Mouse (Mus musculus) heart, embryonic 16.5 days (tissue): ENCODE measurements around the gene Cacfd1. TPM values are rescaled to one million over a fixed set of nuclear protein-coding genes. Genes with fewer than 3 reads are reported as not detected.
A peak's percentile ranks its signal among the peaks of the same experiment; 100 is the strongest.

Source experiments
- ATAC-seq: fragments of 200-750 bp; cut with Nextera tagmentation; replicated peaks from 2 replicates; pipeline ENCODE4 v1.8.0; 2017; ENCODE audit warnings: moderate number of reproducible peaks; ENCODE audit not compliant: insufficient read depth, low FRiP score; ENCODE audit errors: extremely low read depth
- H3K27ac ChIP-seq: fragments of 300-500 bp; sonication (generic); 2 replicates; pipeline ENCODE4 v1.5.1; 2014; ENCODE audit warnings: mild to moderate bottlenecking, low read length, control low read depth, moderate library complexity
- H3K27me3 ChIP-seq: fragments of 300-500 bp; sonication (generic); 2 replicates; pipeline ENCODE4 v1.6.1; 2014; ENCODE audit warnings: low read length, mixed read lengths; ENCODE audit not compliant: control insufficient read depth, insufficient read depth
- H3K36me3 ChIP-seq: fragments of 300-500 bp; sonication (generic); 2 replicates; pipeline ENCODE4 v1.6.1; 2014; ENCODE audit not compliant: control insufficient read depth, insufficient read depth
- H3K4me1 ChIP-seq: fragments of 300-500 bp; sonication (generic); 2 replicates; pipeline ENCODE4 v1.6.1; 2014; ENCODE audit warnings: low read length, mixed read lengths; ENCODE audit not compliant: control insufficient read depth, insufficient read depth
- H3K4me2 ChIP-seq: fragments of 300-500 bp; sonication (generic); 2 replicates; pipeline ENCODE4 v1.6.1; 2014; ENCODE audit warnings: low read depth, mild to moderate bottlenecking, control low read depth, low read length
- H3K4me3 ChIP-seq: fragments of 300-500 bp; sonication (generic); 2 replicates; pipeline ENCODE4 v1.5.1; 2014; ENCODE audit warnings: mild to moderate bottlenecking, control low read depth, low read length
- H3K9ac ChIP-seq: fragments of 300-500 bp; sonication (generic); 2 replicates; pipeline ENCODE4 v1.6.1; 2014; ENCODE audit warnings: low read length, control low read depth
- H3K9me3 ChIP-seq: fragments of 300-500 bp; sonication (generic); replicated peaks from 2 replicates; pipeline ENCODE4 v1.6.1; 2016; ENCODE audit warnings: low read length; ENCODE audit not compliant: control insufficient read depth
- WGBS: fragments of 180-500 bp; shearing (Covaris S2); extraction: QIAGEN DNeasy Blood & Tissue Kit; methylation state at CpG from one replicate; pipeline ENCODE4 v1.1.7; 2014; 5-methylcytosine and 5-hydroxymethylcytosine counted together
- polyA plus RNA-seq: library from polyadenylated mRNA; unstranded; fragments of >200 nt; fragmentation: Nextera tagmentation; extraction: Ambion mirVana; gene quantifications from 2 replicates; pipeline ENCODE4 v1.2.1, GENCODE M21; 2015

Gene Cacfd1
- 41.4 and 44.2 TPM in 2 replicates for polyA plus RNA-seq

DNA sequence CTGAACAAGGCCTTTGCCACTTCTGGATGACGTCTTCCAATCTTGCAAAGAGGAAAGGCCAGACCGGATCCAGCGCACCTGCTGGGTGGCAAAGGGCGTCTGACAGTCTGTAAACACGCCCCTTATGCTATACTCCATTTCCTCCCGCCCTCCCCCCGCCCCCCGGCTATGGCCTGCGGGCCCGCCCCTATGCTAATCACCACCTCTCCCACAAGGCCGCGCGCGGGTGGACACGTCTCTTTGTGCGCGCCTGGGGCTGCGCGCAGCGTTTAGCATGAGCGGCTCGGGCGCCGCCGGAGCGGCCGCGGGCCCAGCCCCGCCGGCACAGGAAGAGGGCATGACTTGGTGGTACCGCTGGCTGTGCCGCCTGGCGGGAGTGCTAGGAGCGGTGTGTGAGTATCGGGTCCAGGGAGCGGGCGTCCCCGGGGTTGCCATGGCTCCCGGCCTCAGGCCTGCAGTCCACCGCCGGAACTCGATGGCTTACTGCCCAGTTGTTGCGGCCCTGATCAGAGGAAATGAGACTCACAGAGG is at the start of gene Cacfd1:
Gene Cacfd1, plus strand, starts transcription at position 213 of the 531 bp plus-strand sequence.
- peak within 1 kb of the TSS; percentile 92 for H3K4me3 ChIP-seq
- H3K4me1 ChIP-seq: peaks cover 10% of the 10 kb centered on the region
- H3K9me3 ChIP-seq: no peaks in the 10 kb centered on the region
- H3K27me3 ChIP-seq: peaks cover 2% of the 10 kb centered on the region; the same call in 1 of the 2 replicates
- ATAC-seq: peak; percentile 96
- H3K9ac ChIP-seq: peak within 1 kb of the TSS; percentile 98
- peak within 1 kb of the TSS; percentile 86 for H3K27ac ChIP-seq
- WGBS: 1% methylated on average over 43 of the region's 43 CpGs
- peaks cover 7% of the 10 kb centered on the region for H3K36me3 ChIP-seq
- H3K4me2 ChIP-seq: peak within 1 kb of the TSS; percentile 87

GRCm38 (mm10) chr2:26960756-26961155 is 49.0 kb upstream of the Cacfd1 start:
- no peaks in the 10 kb centered on the region for H3K27me3 ChIP-seq
- ATAC-seq: no peak
- 74% methylated on average over 4 of the region's 4 CpGs for WGBS
- H3K4me3 ChIP-seq: no peak overlapping the region
- no peak overlapping the region for H3K27ac ChIP-seq
- no peak overlapping the region for H3K9ac ChIP-seq
- H3K36me3 ChIP-seq: peaks cover 39% of the 10 kb centered on the region
- peaks cover 17% of the 10 kb centered on the region for H3K4me1 ChIP-seq
- no peak overlapping the region for H3K4me2 ChIP-seq
- no peaks in the 10 kb centered on the region for H3K9me3 ChIP-seq

DNA sequence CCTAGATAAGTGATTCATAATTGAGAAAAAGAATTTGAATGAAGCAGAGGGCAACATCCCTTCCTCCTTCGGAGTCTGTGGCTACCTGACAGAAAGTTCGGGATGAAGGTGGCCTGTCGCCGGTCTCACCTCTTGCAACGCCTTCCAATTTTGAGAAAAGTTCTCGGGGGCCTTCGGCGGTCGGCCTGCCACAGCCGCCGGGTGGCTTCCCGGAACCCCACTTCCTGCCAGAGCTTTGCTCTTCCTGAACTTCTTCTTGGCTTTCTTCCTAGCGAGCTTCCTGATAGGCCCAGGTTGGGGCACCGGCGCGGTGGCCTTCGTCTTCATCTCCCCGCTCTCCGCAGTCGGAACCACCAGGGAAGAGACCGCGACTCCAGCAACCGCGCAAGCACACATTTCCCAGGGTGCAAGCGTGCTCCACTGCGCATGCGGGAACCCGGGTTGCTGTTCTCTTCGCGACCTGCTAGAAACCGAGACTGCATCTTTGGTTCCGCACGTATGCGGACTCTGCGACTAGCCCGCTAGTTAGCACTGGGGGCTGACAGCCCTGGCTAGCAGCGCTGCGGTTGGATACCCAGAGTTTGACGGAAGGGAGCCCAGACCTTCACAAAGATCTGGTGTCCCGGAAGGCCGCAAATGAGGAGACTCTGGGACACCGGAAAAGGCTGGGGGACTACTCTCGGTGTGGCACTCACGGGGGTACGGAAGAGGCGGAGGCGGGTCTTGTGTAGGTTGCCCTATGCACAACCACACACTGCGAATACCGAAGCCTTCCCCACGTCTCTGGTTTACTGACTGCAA is 45.6 kb upstream of the Cacfd1 start, which contains the start of gene Rexo4:
Gene Rexo4, minus strand, starts transcription at position 464 of the 801 bp plus-strand sequence.
- ATAC-seq: peak; percentile 92
- no peaks in the 10 kb centered on the region for H3K27me3 ChIP-seq
- H3K4me1 ChIP-seq: peaks cover 17% of the 10 kb centered on the region
- WGBS: under 1% methylated on average over 50 of the region's 50 CpGs
- peaks cover 13% of the 10 kb centered on the region for H3K36me3 ChIP-seq
- peak within 1 kb of the TSS; percentile 100 for H3K27ac ChIP-seq
- peak within 1 kb of the TSS; percentile 79 for H3K4me2 ChIP-seq
- H3K9ac ChIP-seq: peak within 1 kb of the TSS; percentile 79
- peak within 1 kb of the TSS; percentile 78 for H3K4me3 ChIP-seq
- no peaks in the 10 kb centered on the region for H3K9me3 ChIP-seq

DNA sequence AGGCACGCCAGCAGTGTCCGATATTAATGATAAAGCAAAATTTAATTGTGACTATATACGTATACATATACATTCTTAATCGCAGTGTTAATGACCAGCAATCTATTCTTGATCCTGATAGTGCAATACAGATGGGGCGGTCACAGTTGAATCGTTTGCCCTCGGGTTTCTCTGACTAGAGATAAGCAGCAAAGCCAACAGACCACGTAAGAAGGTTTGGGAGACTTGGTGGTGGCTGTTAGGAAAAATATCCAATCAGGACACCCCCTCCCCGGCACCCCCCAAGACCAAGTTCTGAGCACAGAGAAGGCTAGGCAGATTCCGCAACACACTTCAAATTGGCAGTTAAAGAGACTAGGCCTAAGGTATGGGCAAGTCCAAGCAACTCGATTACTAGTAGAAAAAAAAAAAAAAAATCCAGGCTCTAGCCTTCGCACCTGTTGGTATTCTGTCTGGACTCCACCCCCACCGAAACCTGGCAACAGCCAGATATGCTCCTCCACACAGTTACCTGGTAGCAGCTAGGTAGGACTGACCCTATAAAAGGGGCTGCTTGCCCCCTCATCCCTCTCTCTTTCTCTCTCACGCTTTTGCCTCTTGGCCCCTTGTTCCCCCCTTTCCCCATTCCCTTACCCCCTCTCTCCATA is 44.9 kb upstream of the Cacfd1 start:
- Histone ChIP-seq H3K4me3 (peak overlapping the region; percentile 78), H3K9ac (peak overlapping the region; percentile 79), H3K4me2 (peak overlapping the region; percentile 79), H3K27me3 (no peaks in the 10 kb centered on the region), H3K36me3 (peaks cover 11% of the 10 kb centered on the region), H3K27ac (peak overlapping the region; percentile 100), H3K9me3 (no peaks in the 10 kb centered on the region), H3K4me1 (peaks cover 17% of the 10 kb centered on the region)
- 15% methylated on average over 14 of the region's 14 CpGs for WGBS
- no peak for ATAC-seq

DNA sequence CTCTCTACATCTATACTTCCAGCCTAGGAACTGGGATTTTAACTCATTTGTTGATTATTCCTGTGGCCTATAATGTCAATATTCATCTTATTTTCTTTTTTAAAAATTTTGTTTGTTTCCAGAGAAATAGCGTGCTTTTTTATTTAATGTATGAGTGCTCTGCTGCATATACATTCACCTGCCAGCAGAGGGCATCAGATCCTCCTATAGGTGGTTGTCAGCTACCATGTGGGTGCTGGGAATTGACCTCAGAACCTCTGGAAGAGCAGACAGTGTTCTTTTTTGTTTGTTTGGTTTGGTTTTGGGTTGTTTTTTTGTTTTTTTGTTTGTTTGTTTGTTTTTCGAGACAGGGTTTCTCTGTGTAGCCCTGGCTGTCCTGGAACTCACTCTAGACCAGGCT is 42.5 kb upstream of the Cacfd1 start:
- WGBS: 73% methylated on average over 2 of the region's 2 CpGs
- Histone ChIP-seq H3K4me3 (no peak overlapping the region), H3K4me1 (peaks cover 12% of the 10 kb centered on the region), H3K27ac (no peak overlapping the region), H3K9ac (no peak overlapping the region), H3K27me3 (no peaks in the 10 kb centered on the region), H3K4me2 (no peak overlapping the region), H3K9me3 (no peaks in the 10 kb centered on the region), H3K36me3 (no peaks in the 10 kb centered on the region)
- no peak for ATAC-seq

DNA sequence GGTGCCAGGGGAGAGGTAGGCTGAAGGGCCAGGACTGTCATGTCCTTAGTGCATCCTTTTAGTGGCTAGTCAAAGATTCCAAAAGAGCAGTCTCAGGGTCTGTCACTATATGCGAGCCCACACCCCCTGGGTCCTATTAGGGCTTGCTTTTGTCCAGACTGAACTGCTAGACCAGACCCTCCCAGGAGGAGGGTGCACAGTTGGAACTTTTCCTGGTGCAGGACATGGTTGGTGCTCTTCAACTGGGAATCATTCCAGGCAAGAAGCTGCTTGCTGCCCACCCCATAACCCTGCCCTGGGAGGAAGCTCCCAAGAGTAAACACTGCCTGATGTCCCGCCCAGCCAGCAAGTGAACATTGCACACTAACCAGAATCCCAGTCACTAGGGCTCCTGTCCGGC is 36.6 kb upstream of the Cacfd1 start, which contains the start of gene Adamts13:
Gene Adamts13, plus strand, starts transcription at position 301 of the 400 bp plus-strand sequence.
- ATAC-seq: no peak
- Histone ChIP-seq H3K4me1 (no peaks in the 10 kb centered on the region), H3K9me3 (no peaks in the 10 kb centered on the region), H3K36me3 (no peaks in the 10 kb centered on the region), H3K27ac (no peak within 1 kb of the TSS), H3K27me3 (no peaks in the 10 kb centered on the region), H3K4me3 (no peak within 1 kb of the TSS), H3K4me2 (no peak within 1 kb of the TSS), H3K9ac (no peak within 1 kb of the TSS)
- 68% methylated on average over 3 of the region's 3 CpGs for WGBS

- H3K27ac ChIP-seq: no peak overlapping the region
- H3K27me3 ChIP-seq: no peaks in the 10 kb centered on the region
- H3K9me3 ChIP-seq: no peaks in the 10 kb centered on the region
- H3K4me3 ChIP-seq: no peak overlapping the region
- no peaks in the 10 kb centered on the region for H3K36me3 ChIP-seq
- WGBS: 33% methylated on average over 4 of the region's 4 CpGs
- no peak overlapping the region for H3K4me2 ChIP-seq
- no peaks in the 10 kb centered on the region for H3K4me1 ChIP-seq
- H3K9ac ChIP-seq: no peak overlapping the region
- ATAC-seq: no peak; the same call in 1 of the 2 replicates
These were observed 35.8 kb upstream of the Cacfd1 start for GRCm38 (mm10) chr2:26973960-26974359.

DNA sequence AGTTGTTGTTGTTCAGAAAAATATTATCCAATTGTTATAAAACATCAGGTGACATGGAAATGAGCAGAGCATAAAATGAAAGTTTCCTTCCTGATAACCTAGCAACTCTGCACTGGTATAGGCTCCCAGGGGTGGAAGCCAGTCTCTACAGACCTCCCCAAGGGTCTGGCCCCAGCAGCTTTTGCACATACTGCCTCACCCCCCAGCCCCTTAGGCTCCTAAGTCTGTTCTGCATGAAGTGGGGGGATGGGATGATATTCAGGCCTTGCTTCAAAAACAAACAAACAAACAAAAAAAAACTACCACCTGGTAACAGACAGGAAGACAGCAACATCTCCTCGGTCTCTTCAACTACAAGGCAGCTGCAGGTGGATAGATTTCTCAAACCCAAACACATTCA is 29.4 kb upstream of the Cacfd1 start:
- Histone ChIP-seq H3K27ac (no peak overlapping the region), H3K9ac (no peak overlapping the region), H3K4me3 (no peak overlapping the region), H3K27me3 (0 out of 2 replicates have a peak, but pooled peaks cover 2% of the 10 kb centered on the region), H3K4me2 (no peak overlapping the region), H3K36me3 (no peaks in the 10 kb centered on the region), H3K9me3 (no peaks in the 10 kb centered on the region), H3K4me1 (no peaks in the 10 kb centered on the region)
- no peak for ATAC-seq
- 59% methylated on average over 1 of the region's 1 CpGs for WGBS

GRCm38 (mm10) chr2:26984179-26984578 is 25.5 kb upstream of the Cacfd1 start:
- no peaks in the 10 kb centered on the region for H3K36me3 ChIP-seq
- H3K9ac ChIP-seq: no peak overlapping the region
- no peak overlapping the region for H3K4me3 ChIP-seq
- WGBS: 73% methylated on average over 2 of the region's 2 CpGs
- no peaks in the 10 kb centered on the region for H3K9me3 ChIP-seq
- no peaks in the 10 kb centered on the region for H3K4me1 ChIP-seq
- no peak for ATAC-seq
- 0 out of 2 replicates have a peak, but pooled peaks cover 2% of the 10 kb centered on the region for H3K27me3 ChIP-seq
- H3K4me2 ChIP-seq: no peak overlapping the region
- no peak overlapping the region for H3K27ac ChIP-seq
